Mouse (Mus musculus): ENCODE data around the gene Muc1. TPM values are rescaled to one million over a fixed set of nuclear protein-coding genes. Genes with fewer than 3 reads are reported as not detected.

Gene Muc1
- total RNA-seq (2023) = under 1 TPM in 1 of 2 experiments, not detected in 1; 0.87 TPM

GRCm38 (mm10) chr3:89228836-89229235, at the start of gene Muc1:
TSS of gene Muc1 (plus strand) at chr3:89229057.

DNA sequence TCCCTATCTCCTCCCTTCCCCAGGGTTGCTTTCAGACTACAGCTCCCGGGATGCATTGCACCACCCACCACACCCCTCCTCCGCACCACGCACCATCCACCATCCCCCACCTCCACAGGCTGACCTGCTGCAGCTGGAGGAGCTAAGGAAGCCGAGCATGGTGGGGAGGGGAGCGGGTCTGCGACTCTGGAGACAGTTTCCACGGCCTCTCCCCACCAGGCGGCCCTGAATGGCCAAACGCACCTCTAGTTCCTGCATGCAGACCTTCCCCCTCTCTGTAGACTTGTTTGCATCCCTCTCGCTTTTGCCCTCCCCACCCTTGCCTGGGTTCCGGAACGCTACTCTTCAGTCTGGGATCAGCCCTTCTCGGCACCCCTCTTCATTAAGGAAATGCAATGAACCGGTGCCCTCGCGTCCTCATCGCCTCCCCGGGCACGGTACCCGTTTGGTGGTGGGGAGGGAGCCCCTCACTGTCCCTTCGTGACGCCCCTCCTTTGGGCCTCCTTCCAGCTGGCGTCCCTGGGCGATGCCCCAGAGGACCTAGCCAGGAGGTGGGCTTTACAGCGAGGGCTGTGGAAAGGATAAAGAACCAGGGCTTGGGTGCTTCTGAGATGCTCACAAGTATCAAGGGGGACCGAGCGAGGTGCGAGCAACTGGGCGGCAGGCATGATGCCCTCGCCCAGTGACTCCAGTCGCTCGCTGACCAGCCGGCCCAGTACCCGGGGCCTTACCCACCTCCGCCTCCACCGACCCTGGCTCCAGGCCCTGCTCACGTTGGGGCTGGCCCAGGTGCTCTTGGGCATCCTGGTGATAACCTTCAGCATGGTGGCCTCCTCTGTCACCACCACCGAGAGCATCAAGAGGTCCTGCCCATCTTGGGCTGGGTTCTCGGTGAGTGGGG, 45.5 kb upstream of the Muc1 start, which contains the start of gene Fam189b:
Gene Fam189b (plus strand): TSS at position 86 of the 901 bp plus-strand sequence.

GRCm38 (mm10) chr3:89202253-89203141, 26.4 kb upstream of the Muc1 start, which contains the start of gene Gba:
TSS of gene Gba (plus strand) at chr3:89202928.

DNA sequence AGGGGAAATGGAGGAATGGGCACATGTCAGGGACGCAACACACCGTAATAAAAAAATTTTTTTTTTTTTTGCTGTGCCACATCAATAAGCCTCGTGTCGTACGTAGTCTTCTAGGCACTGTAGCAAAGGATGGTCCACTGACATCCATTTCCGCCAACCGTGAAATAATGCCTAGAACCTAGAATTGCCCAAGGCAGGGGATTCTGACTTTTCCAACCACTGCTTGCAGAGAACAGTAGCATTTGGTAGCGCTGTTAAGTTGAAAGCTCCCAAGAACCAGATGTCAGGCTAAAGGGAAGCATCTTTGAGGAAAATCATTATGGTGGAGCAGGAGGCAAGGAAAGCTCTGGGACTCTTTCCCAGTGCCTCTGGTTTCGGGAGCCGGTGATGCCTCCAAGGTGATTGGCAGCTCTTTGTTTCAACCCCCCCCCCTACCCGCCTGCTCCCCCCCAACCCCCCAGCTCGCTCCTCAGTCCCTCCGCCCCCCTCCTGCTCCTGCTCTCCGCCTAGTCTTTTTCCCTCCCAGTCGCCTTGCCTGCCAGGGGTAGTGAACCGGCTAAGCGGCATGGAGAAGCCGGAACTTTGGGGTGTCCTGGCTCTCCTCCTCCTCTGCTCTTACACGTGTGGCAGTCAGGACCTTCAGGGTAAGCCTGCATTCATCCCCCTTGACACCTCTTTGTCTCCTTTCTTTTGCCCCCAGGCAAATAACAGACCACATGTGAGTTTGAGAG, 14.0 kb upstream of the Muc1 start, which contains the start of gene Thbs3:
Gene Thbs3 (plus strand): TSS at position 500 of the 731 bp plus-strand sequence.

GRCm38 (mm10) chr3:89226900-89227299, 2.0 kb upstream of the Muc1 start, which contains the start of gene Mtx1:
TSS of gene Mtx1 (minus strand) at chr3:89227088.

GRCm38 (mm10) chr3:89245688-89246171, 16.9 kb downstream of the Muc1 start, which contains the start of gene Krtcap2:
TSS of gene Krtcap2 (plus strand) at chr3:89245966.

DNA sequence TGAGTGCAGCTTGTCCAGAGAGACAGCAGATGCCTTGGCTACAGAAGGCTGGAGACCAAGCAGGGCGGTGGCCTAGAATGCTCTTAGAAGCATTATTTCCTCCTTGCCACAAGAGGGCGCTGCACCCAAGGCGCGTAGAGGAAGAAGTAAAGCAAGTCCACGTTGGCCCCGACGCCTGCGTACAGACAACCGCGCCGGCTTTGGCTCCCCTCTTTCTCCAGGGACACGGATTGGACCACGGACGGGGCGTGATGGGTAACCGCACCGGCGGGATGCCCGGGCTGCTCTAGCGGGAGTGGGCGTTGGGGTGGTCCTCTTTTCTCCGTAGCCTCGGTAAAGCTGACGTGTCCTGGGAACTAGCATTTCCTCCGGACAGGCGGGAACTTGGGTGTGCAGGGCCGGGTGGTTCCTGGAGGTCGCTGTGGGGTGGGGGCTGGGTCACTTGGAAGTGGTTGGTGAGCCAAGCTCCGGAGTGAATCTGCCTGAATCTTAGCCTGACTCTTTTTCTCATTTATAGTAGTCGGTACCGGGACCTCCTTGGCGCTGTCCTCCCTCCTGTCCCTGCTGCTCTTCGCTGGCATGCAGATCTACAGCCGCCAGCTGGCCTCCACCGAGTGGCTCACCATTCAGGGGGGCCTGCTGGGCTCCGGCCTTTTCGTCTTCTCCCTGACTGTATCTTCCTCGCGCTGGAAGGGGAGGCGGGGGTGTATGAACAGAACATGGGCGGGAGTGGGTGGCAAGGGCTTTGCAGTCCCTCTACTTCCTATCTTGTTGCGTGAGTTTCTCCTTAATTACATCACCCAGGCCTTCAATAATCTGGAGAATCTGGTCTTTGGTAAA, 17.6 kb downstream of the Muc1 start, which contains the start of gene Trim46:
Gene Trim46 (minus strand): TSS at position 49 of the 840 bp plus-strand sequence.

DNA sequence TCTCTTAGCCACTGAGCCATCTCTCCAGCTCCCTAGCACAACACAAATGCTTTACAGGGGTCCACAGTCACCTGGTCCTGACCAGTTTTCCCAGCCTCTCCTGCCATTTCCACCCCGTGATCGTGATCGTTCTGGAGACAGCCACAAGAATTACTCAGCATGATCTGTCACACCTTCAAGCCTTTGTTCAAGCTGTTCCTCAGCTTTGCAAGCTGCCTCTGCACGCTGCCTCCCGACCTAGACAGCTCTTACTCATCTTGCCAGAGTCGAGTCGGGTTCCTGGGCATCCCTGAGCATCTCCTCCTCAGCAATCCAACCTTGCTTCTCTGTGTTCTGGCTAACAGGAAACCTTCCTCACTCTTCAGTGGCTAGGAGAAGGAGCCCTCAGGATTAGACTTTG, 30.2 kb downstream of the Muc1 start, which contains the start of gene Dpm3:
Gene Dpm3 (plus strand): TSS at position 283 of the 400 bp plus-strand sequence.

GRCm38 (mm10) chr3:89270051-89270755, 41.3 kb downstream of the Muc1 start, which contains the start of gene Slc50a1:
TSS of gene Slc50a1 (minus strand) at chr3:89270570.

GRCm38 (mm10) chr3:89280606-89281511, 52.0 kb downstream of the Muc1 start, which contains the start of gene Efna1:
TSS of gene Efna1 (minus strand) at chr3:89281142.

Other genes starting within 250 kb of the Muc1 start
- gene Rusc1, start 135.7 kb upstream of the Muc1 start, total RNA-seq (2023) = 10 to 100 TPM; 61.7 to 65.0 TPM
- gene Gm43738, start 128.0 kb upstream of the Muc1 start, total RNA-seq (2023) = under 1 TPM in 1 of 2 experiments, not detected in 1; 0.26 TPM
- gene Fdps, start 127.1 kb upstream of the Muc1 start, total RNA-seq (2023) = 10 to 100 TPM; 32.7 to 40.2 TPM
- gene Pklr, start 92.9 kb upstream of the Muc1 start, total RNA-seq (2023) = under 1 TPM; 0.74 to 0.96 TPM
- 10 to 100 TPM; 11.3 to 14.4 TPM for gene Hcn3, start 68.9 kb upstream of the Muc1 start, total RNA-seq (2023)
- 100 to 1,000 TPM; 123 to 131 TPM for gene Clk2, start 64.3 kb upstream of the Muc1 start, total RNA-seq (2023)
- 100 to 1,000 TPM; 159 to 177 TPM for gene Scamp3, start 51.6 kb upstream of the Muc1 start, total RNA-seq (2023)
- 100 to 1,000 TPM; 178 to 181 TPM for gene Fam189b, start 45.9 kb upstream of the Muc1 start, total RNA-seq (2023)
- gene Gba, start 26.1 kb upstream of the Muc1 start, total RNA-seq (2023) = 10 to 100 TPM; 64.0 to 68.6 TPM
- 1 to 10 TPM; 3.4 to 6.3 TPM for gene Thbs3, start 13.9 kb upstream of the Muc1 start, total RNA-seq (2023)
- gene Mtx1, start 2.0 kb upstream of the Muc1 start, total RNA-seq (2023) = 10 to 100 TPM; 85.4 to 95.2 TPM
- 100 to 1,000 TPM; 100 to 110 TPM for gene Krtcap2, start 16.9 kb downstream of the Muc1 start, total RNA-seq (2023)
- 1 to 10 TPM; 1.6 to 2.3 TPM for gene Trim46, start 17.3 kb downstream of the Muc1 start, total RNA-seq (2023)
- gene Dpm3, start 30.3 kb downstream of the Muc1 start, total RNA-seq (2023) = 10 to 100 TPM; 68.1 to 70.0 TPM
- 100 to 1,000 TPM in 1 of 2 experiments, 10 to 100 TPM in 1; 98.1 to 113 TPM for gene Slc50a1, start 41.5 kb downstream of the Muc1 start, total RNA-seq (2023)
- not detected for gene Efna1, start 52.1 kb downstream of the Muc1 start, total RNA-seq (2023)
- not detected for gene Efna3, start 93.9 kb downstream of the Muc1 start, total RNA-seq (2023)
- not detected for gene Efna4, start 109.0 kb downstream of the Muc1 start, total RNA-seq (2023)
- gene Adam15, start 120.9 kb downstream of the Muc1 start, total RNA-seq (2023) = 10 to 100 TPM; 11.4 to 12.0 TPM
- gene Dcst2, start 132.9 kb downstream of the Muc1 start, total RNA-seq (2023) = not detected
- gene Dcst1, start 136.2 kb downstream of the Muc1 start, total RNA-seq (2023) = under 1 TPM in 1 of 2 experiments, not detected in 1; 0.76 TPM
- 100 to 1,000 TPM in 1 of 2 experiments, 10 to 100 TPM in 1; 98.0 to 107 TPM for gene Zbtb7b, start 165.7 kb downstream of the Muc1 start, total RNA-seq (2023)
- under 1 TPM in 1 of 2 experiments, not detected in 1; 0.89 TPM for gene Lenep, start 173.7 kb downstream of the Muc1 start, total RNA-seq (2023)
- gene Flad1, start 182.8 kb downstream of the Muc1 start, total RNA-seq (2023) = 10 to 100 TPM; 34.1 to 34.4 TPM
- gene Cks1b, start 189.3 kb downstream of the Muc1 start, total RNA-seq (2023) = 10 to 100 TPM in 1 of 2 experiments, 1 to 10 TPM in 1; 6.3 to 11.8 TPM
- gene Shc1, start 189.4 kb downstream of the Muc1 start, total RNA-seq (2023) = 10 to 100 TPM; 87.6 to 92.3 TPM
- 10 to 100 TPM; 45.5 to 46.1 TPM for gene Pygo2, start 201.2 kb downstream of the Muc1 start, total RNA-seq (2023)
- gene Pbxip1, start 207.6 kb downstream of the Muc1 start, total RNA-seq (2023) = 100 to 1,000 TPM; 100 to 101 TPM
- 10 to 100 TPM in 1 of 2 experiments, 1 to 10 TPM in 1; 6.2 to 11.9 TPM for gene Pmvk, start 225.5 kb downstream of the Muc1 start, total RNA-seq (2023)

Data from T-cell, adult 66 days (primary cell).